Mouse (Mus musculus) heart, embryonic 14.5 days (tissue): Measurements from ENCODE around the gene Rps9. TPM values are rescaled to one million over a fixed set of nuclear protein-coding genes. Genes with fewer than 3 reads are reported as not detected.
"Not testable (repeated sequence)": the region's sequence is repeated elsewhere in the genome, so short reads cannot be mapped to it uniquely, and the experiment has no call there.

Experiments
- ATAC-seq: fragments of 200-750 bp; cut with Nextera tagmentation; 2 replicates; pipeline ENCODE4 v1.8.0; 2017; ENCODE audit warnings: low read depth, moderate TSS enrichment; ENCODE audit not compliant: insufficient number of reproducible peaks, insufficient read depth, low FRiP score
- H3K27ac ChIP-seq, 2 experiments: fragments of 200-500 bp in 1 of 2; fragments of 300-500 bp in 1 of 2; sonication (generic) in 1 of 2; replicated peaks in 1 of 2; 2 replicates each; pipeline ENCODE4 v1.5.1; 2012 to 2014; ENCODE audit warnings: low read depth in 2 of 2, low read length in 2 of 2, control low read depth in 1 of 2, mild to moderate bottlenecking in 1 of 2, mixed read lengths in 1 of 2; ENCODE audit not compliant: control insufficient read depth in 1 of 2, insufficient read depth in 1 of 2
- H3K27me3 ChIP-seq: fragments of 300-500 bp; sonication (generic); 2 replicates; pipeline ENCODE4 v1.6.1; 2014; ENCODE audit warnings: mild to moderate bottlenecking, low read length, control low read depth; ENCODE audit not compliant: control insufficient read depth, insufficient read depth
- H3K36me3 ChIP-seq: fragments of 300-500 bp; sonication (generic); 2 replicates; pipeline ENCODE4 v1.6.1; 2014; ENCODE audit warnings: mild to moderate bottlenecking, control low read depth, low read length, mixed read lengths; ENCODE audit not compliant: control insufficient read depth, insufficient read depth
- H3K4me1 ChIP-seq, 2 experiments: fragments of 200-500 bp in 1 of 2; fragments of 300-500 bp in 1 of 2; sonication (generic) in 1 of 2; 2 replicates each; pipeline ENCODE4 v1.6.1; 2012 to 2014; ENCODE audit warnings: low read length in 2 of 2, control low read depth in 1 of 2, mixed read lengths in 1 of 2; ENCODE audit not compliant: control insufficient read depth in 2 of 2, insufficient read depth in 2 of 2
- H3K4me2 ChIP-seq: fragments of 300-500 bp; sonication (generic); 2 replicates; pipeline ENCODE4 v1.6.1; 2014; ENCODE audit warnings: mild to moderate bottlenecking, low read length
- H3K4me3 ChIP-seq, 2 experiments: fragments of 200-500 bp in 1 of 2; fragments of 300-500 bp in 1 of 2; sonication (generic) in 1 of 2; 2 replicates each; pipeline ENCODE4 v1.5.1; 2012 to 2014; ENCODE audit warnings: low read length in 2 of 2, mild to moderate bottlenecking in 2 of 2, control low read depth in 1 of 2, low read depth in 1 of 2, moderate library complexity in 1 of 2; ENCODE audit not compliant: control insufficient read depth in 1 of 2, insufficient read depth in 1 of 2
- H3K9ac ChIP-seq: fragments of 300-500 bp; sonication (generic); 2 replicates; pipeline ENCODE4 v1.6.1; 2014; ENCODE audit warnings: mild to moderate bottlenecking, low read length
- H3K9me3 ChIP-seq: fragments of 300-500 bp; sonication (generic); 2 replicates; pipeline ENCODE4 v1.6.1; 2016; ENCODE audit warnings: low read length, control low read depth; ENCODE audit not compliant: control insufficient read depth
- WGBS: fragments of 180-500 bp; shearing (Covaris S2); extraction: QIAGEN DNeasy Blood & Tissue Kit; methylation state at CpG from one replicate; pipeline ENCODE4 v1.1.7; 2014; 5-methylcytosine and 5-hydroxymethylcytosine counted together
- polyA plus RNA-seq: library from polyadenylated mRNA; unstranded; fragments of >200 nt; fragmentation: Nextera tagmentation; extraction: Ambion mirVana; gene quantifications from 2 replicates; pipeline ENCODE4 v1.2.1, GENCODE M21; 2014

Rps9 gene
- polyA plus RNA-seq, 1 experiment from 2014 or later: 1,003 TPM

DNA sequence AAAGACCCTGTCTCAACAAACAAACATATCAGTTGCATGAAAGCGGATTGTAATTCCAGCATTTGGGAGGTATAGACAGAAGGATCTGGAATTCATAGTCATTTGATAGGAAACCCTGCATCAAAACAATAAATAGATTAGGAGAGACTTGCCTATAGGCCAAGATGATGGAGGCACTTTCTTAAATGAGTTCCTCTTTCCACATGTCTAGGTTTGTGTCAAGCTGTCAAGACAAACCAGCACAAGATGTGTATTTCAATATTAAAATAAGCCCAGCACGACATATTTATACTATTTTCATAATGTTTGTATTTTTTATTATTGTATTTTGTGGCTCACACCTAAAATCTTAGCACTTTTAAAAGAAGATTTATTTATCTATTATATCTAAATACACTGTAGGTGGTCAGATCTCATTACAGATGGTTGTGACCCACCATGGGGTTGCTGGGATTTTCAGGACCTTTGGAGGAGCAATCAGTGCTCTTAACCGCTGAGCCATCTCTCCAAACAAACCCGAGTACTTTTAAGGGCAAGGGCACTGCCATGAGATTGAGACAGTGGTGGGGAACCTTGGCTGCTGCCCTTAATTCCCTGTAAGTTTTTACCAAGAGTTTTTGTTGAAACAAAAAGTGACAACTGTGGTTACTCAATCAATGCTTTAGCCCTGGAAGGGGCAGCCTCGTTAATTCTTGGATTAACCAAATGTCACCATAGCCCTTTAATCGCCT is 480 bp upstream of the Rps9 start:
- no peak for ATAC-seq
- Histone ChIP-seq H3K36me3 (peaks cover 72% of the 10 kb centered on the region), H3K27me3 (no peaks in the 10 kb centered on the region), H3K9me3 (no peaks in the 10 kb centered on the region), H3K4me1 (peaks cover 5 to 20% of the 10 kb centered on the region in 2 experiments), H3K4me3 (peak overlapping the region; percentile 25 to 84; a peak in 2 of 4 replicates), H3K4me2 (peak overlapping the region; percentile 65), H3K27ac (peak overlapping the region; percentile 83 to 93), H3K9ac (peak overlapping the region; percentile 91)
- 21% methylated on average over 6 of the region's 6 CpGs for WGBS

- ATAC-seq: 0 out of 2 replicates have a peak, but pooled peaks have one; percentile 47
- WGBS: 2% methylated on average over 20 of the region's 20 CpGs
- H3K36me3 ChIP-seq: peaks cover 61% of the 10 kb centered on the region
These were observed 682 bp downstream of the Rps9 start for GRCm38 (mm10) chr7:3704475-3704874.

DNA sequence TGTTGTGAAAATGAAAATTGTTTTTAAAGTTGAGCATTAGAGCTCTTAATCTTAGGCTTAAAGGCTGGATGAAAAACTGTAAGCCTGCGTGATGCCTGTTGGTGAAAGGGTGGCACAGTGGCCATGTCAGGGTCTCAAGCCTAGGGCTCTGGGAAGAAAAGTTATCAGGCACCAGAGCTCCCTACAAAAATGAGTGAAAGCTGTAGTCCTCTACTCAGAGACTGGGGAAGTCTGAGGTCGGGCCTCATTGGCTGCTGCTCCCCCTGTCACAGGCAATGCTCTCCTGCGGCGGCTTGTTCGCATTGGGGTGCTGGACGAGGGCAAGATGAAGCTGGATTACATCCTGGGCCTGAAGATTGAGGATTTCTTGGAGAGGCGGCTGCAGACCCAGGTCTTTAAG is 1.7 kb downstream of the Rps9 start:
- 0 out of 4 replicates have a peak overlapping the region, but pooled peaks of 1 of the 2 experiments have one; percentile 24 for H3K27ac ChIP-seq

More at GRCm38 (mm10) chr7:3704475-3704874, 682 bp downstream of the Rps9 start:
- Histone ChIP-seq H3K4me3 (peak overlapping the region; percentile 84 to 94), H3K9ac (peak overlapping the region; percentile 91), H3K4me1 (peaks cover 5 to 20% of the 10 kb centered on the region in 2 experiments), H3K9me3 (no peaks in the 10 kb centered on the region), H3K27me3 (no peaks in the 10 kb centered on the region), H3K27ac (peak overlapping the region; percentile 93 to 99), H3K4me2 (peak overlapping the region; percentile 96)

GRCm38 (mm10) chr7:3705911-3706310 is 2.1 kb downstream of the Rps9 start:
- Histone ChIP-seq H3K27ac (0 out of 4 replicates have a peak overlapping the region, but pooled peaks have one; percentile 10 to 11), H3K9ac (peak overlapping the region; percentile 91), H3K4me2 (peak overlapping the region; percentile 96), H3K4me3 (peak overlapping the region; percentile 47 to 84), H3K27me3 (no peaks in the 10 kb centered on the region), H3K9me3 (no peaks in the 10 kb centered on the region), H3K36me3 (peaks cover 48% of the 10 kb centered on the region), H3K4me1 (peaks cover 5 to 20% of the 10 kb centered on the region in 2 experiments)
- WGBS: 33% methylated on average over 6 of the region's 6 CpGs
- no peak for ATAC-seq

More for the DNA sequence above, 1.7 kb downstream of the Rps9 start:
- H3K4me3 ChIP-seq: peak overlapping the region; percentile 47 to 84
- peaks cover 5 to 20% of the 10 kb centered on the region in 2 experiments for H3K4me1 ChIP-seq
- WGBS: 5% methylated on average over 6 of the region's 7 CpGs
- ATAC-seq, H3K27me3 ChIP-seq, H3K9me3 ChIP-seq: not testable (repeated sequence)
- H3K36me3 ChIP-seq: peaks cover 51% of the 10 kb centered on the region
- H3K9ac ChIP-seq: peak overlapping the region; percentile 91
- peak overlapping the region; percentile 96 for H3K4me2 ChIP-seq

GRCm38 (mm10) chr7:3706343-3706934 is 2.6 kb downstream of the Rps9 start:
- WGBS: 56% methylated on average over 11 of the region's 11 CpGs
- H3K4me1 ChIP-seq: peaks cover 5 to 20% of the 10 kb centered on the region in 2 experiments
- peak overlapping the region in 1 of 2 experiments; percentile 84; a peak in 3 of 4 replicates for H3K4me3 ChIP-seq
- no peak for ATAC-seq
- no peak overlapping the region for H3K27ac ChIP-seq
- peak overlapping the region; percentile 91 for H3K9ac ChIP-seq
- H3K9me3 ChIP-seq: no peaks in the 10 kb centered on the region
- H3K27me3 ChIP-seq: no peaks in the 10 kb centered on the region
- peaks cover 44% of the 10 kb centered on the region for H3K36me3 ChIP-seq
- H3K4me2 ChIP-seq: peak overlapping the region; percentile 96

DNA sequence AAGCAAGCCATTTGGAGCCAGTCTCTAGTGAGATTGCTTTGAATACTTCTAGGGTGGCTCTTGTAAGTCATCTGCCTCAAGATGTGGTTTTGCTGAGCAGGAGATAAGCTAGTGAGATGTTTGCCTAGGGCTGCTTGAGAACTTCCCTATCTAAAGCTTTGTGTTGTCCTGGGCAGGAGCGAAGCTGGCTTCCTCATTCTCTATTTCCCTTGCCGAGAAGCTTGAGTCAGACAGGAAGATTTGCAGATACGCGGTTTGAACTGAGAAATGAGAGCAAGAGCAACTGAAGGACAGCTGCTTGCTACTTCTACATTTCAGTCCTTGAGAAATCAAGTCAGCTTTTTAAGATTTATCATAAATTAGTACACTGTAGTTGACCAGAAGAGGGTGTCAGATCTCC is 3.2 kb downstream of the Rps9 start:
- Histone ChIP-seq H3K36me3 (peaks cover 41% of the 10 kb centered on the region), H3K27ac (no peak overlapping the region), H3K9me3 (no peaks in the 10 kb centered on the region), H3K27me3 (no peaks in the 10 kb centered on the region), H3K4me1 (peaks cover 5 to 20% of the 10 kb centered on the region in 2 experiments), H3K4me3 (no peak overlapping the region), H3K9ac (peak overlapping the region; percentile 2; the same call in 1 of the 2 replicates), H3K4me2 (peak overlapping the region; percentile 96; the same call in 1 of the 2 replicates)
- no peak for ATAC-seq
- 53% methylated on average over 4 of the region's 4 CpGs for WGBS

GRCm38 (mm10) chr7:3707568-3708413 is 4.0 kb downstream of the Rps9 start:
- Histone ChIP-seq H3K27me3 (no peaks in the 10 kb centered on the region), H3K9ac (no peak overlapping the region), H3K9me3 (no peaks in the 10 kb centered on the region), H3K4me3 (no peak overlapping the region), H3K4me1 (peaks cover 5 to 20% of the 10 kb centered on the region in 2 experiments), H3K4me2 (no peak overlapping the region), H3K27ac (no peak overlapping the region), H3K36me3 (peaks cover 41% of the 10 kb centered on the region)
- WGBS: 38% methylated on average over 7 of the region's 7 CpGs
- no peak for ATAC-seq
